Mouse (Mus musculus): ENCODE results near the gene Magi1. TPM values are rescaled to one million over a fixed set of nuclear protein-coding genes. Genes with fewer than 3 reads are reported as not detected.

Gene Magi1
- polyA plus RNA-seq, 1 experiment from 2014 or later = 22.9 TPM

DNA sequence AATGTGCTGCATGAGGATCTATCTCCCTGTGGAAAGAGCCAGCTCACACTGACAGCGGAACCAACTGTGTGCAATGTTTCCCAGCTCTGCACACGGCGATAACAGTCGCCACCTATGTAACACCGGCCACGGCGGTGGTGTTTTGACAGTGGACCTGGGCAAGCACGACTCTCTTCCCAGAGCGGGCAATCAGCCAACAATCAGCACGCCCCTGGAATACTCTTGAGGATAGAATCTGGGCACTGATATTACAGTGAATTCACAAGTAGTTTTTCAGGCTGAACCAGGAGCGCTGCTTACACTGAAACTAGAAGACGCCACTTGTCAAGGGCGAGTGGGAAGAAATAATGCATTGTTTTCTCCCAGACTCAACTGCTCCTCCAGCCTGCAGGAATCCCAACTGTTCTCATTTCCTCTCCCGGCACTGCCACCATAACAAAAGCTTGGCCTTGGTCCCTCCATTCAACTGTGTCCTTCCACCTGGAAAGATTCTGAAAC is 100.3 kb downstream of the Magi1 start:
- Histone ChIP-seq H3K9ac (ENCODE audit: low read length) (no peak overlapping the region), H3K4me1 (ENCODE audit: control insufficient read depth, insufficient read depth, low read length) (peaks cover 14% of the 10 kb centered on the region), H3K9me3 (replicated peaks; ENCODE audit: control insufficient read depth, low read length) (no peaks in the 10 kb centered on the region), H3K4me2 (ENCODE audit: low read length) (peak overlapping the region; percentile 14; the same call in 1 of the 2 replicates), H3K27ac (ENCODE audit: low read depth, low read length) (0 out of 2 replicates have a peak overlapping the region, but pooled peaks have one; percentile 9), H3K27me3 (replicated peaks; ENCODE audit: control insufficient read depth, insufficient read depth, low read length) (no peaks in the 10 kb centered on the region), H3K36me3 (ENCODE audit: control insufficient read depth, insufficient read depth, low read length) (no peaks in the 10 kb centered on the region), H3K4me3 (ENCODE audit: low read depth, low read length) (no peak overlapping the region)
- ATAC-seq (peak; percentile 34; the same call in 1 of the 2 replicates), DNase-seq (ENCODE audit: low spot score) (peak; percentile 47)
- 31% methylated on average over 14 of the region's 14 CpGs for WGBS

DNA sequence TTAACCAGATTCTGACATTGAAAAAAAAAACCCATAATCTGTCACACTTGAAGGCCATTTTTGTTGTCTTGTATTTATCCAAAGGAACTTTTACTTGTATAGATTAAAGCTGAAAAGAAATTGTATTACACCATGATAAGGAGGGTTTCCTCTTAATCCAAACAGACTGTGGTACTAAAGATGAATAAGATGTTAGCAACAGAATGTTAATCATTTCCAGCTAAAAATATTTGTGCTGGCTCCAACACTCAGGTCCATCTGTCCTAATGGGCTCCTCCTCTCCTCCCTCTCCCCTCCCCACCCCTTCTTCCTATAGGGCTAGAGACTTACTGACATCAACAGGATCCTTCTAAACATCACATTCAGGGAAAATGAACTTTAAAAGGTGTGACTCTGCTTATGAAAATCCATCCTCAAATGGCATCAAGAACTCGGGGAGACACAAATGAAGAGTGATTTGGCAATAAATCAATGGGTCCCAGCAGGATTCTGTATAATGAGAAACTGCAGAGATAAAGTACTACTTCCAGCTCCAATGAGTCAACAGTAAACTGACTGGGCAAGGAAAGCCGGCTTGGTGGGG is 102.0 kb downstream of the Magi1 start:
- H3K27ac ChIP-seq (ENCODE audit: low read depth, low read length) = no peak overlapping the region
- H3K4me3 ChIP-seq (ENCODE audit: low read depth, low read length) = no peak overlapping the region
- H3K9ac ChIP-seq (ENCODE audit: low read length) = no peak overlapping the region
- no peak for ATAC-seq
- H3K36me3 ChIP-seq (ENCODE audit: control insufficient read depth, insufficient read depth, low read length) = no peaks in the 10 kb centered on the region
- no peaks in the 10 kb centered on the region for H3K9me3 ChIP-seq (replicated peaks; ENCODE audit: control insufficient read depth, low read length)
- H3K4me1 ChIP-seq (ENCODE audit: control insufficient read depth, insufficient read depth, low read length) = peaks cover 14% of the 10 kb centered on the region
- 25% methylated on average over 2 of the region's 2 CpGs for WGBS
- no peak overlapping the region for H3K4me2 ChIP-seq (ENCODE audit: low read length)
- no peak for DNase-seq (ENCODE audit: low spot score)
- H3K27me3 ChIP-seq (replicated peaks; ENCODE audit: control insufficient read depth, insufficient read depth, low read length) = no peaks in the 10 kb centered on the region

DNA sequence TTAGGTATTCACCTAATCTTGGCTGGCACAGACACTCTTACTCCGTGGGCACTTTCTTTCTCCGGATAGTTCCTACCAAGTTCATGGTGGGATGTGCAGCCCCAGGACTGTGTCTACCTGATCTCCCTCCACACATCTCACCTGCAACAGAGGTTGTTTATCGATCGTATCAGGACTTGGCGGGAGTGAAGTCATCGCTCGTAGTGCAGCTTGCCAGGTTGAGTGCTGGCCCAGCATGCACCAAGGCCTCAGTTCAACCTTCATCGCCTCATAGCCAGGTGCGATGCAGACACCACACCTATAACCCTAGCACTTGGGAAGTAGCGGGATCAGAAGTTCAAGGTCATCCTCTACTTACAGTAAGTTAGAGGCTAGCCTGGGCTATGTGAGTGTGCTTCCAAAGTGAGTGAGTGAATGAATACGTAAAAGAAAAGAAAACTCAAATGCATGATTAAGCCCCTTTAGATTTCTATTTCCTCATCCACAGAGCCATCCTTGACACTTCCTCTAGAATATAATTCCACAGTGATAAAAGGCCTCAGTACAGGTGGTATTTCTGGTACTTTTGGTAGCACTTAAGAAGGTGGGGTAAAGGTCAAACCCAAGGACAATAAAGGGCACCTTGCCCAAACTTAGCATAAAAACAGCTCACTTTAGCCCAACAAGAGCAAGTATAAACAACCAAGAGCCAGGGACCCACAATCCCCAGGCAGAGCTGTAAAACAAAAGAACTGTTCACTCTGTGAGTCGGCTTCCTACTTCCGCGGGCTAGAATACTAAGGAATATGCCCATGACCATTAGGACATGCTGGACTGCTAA is 103.2 kb downstream of the Magi1 start:
- ATAC-seq = no peak
- Histone ChIP-seq H3K27me3 (replicated peaks; ENCODE audit: control insufficient read depth, insufficient read depth, low read length) (no peaks in the 10 kb centered on the region), H3K9me3 (replicated peaks; ENCODE audit: control insufficient read depth, low read length) (no peaks in the 10 kb centered on the region), H3K9ac (ENCODE audit: low read length) (no peak overlapping the region), H3K4me1 (ENCODE audit: control insufficient read depth, insufficient read depth, low read length) (peaks cover 14% of the 10 kb centered on the region), H3K27ac (ENCODE audit: low read depth, low read length) (no peak overlapping the region), H3K36me3 (ENCODE audit: control insufficient read depth, insufficient read depth, low read length) (no peaks in the 10 kb centered on the region), H3K4me3 (ENCODE audit: low read depth, low read length) (no peak overlapping the region), H3K4me2 (ENCODE audit: low read length) (no peak overlapping the region)
- WGBS = 91% methylated on average over 14 of the region's 14 CpGs
- no peak for DNase-seq (ENCODE audit: low spot score)

DNA sequence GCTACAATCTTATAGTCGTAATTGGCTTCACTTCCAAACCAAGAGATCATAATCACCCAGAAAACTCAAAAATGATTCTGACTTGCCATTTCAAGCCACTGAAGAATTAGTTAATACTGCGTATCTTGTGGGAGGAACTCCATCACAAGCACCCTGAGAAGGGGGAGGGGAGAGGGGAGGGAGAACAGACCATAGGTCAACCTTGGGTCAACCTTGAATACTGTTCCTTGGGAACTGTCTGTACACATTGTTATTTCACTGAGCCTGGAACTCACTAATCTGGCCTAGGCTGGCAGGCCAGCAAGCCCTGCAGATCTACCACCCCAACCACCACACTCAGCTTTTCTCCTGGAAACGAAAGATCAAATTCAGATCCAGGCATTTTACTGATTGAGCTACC is 106.2 kb downstream of the Magi1 start:
- Histone ChIP-seq H3K4me2 (ENCODE audit: low read length) (no peak overlapping the region), H3K9me3 (replicated peaks; ENCODE audit: control insufficient read depth, low read length) (no peaks in the 10 kb centered on the region), H3K27me3 (replicated peaks; ENCODE audit: control insufficient read depth, insufficient read depth, low read length) (no peaks in the 10 kb centered on the region), H3K36me3 (ENCODE audit: control insufficient read depth, insufficient read depth, low read length) (no peaks in the 10 kb centered on the region), H3K27ac (ENCODE audit: low read depth, low read length) (no peak overlapping the region), H3K4me3 (ENCODE audit: low read depth, low read length) (no peak overlapping the region), H3K4me1 (ENCODE audit: control insufficient read depth, insufficient read depth, low read length) (peaks cover 4% of the 10 kb centered on the region; the same call in 1 of the 2 replicates), H3K9ac (ENCODE audit: low read length) (no peak overlapping the region)
- WGBS = 63% methylated on average over 3 of the region's 3 CpGs
- DNase-seq (ENCODE audit: low spot score) (no peak), ATAC-seq (no peak)

- WGBS = 7% methylated on average over 4 of the region's 4 CpGs
- H3K27me3 ChIP-seq (replicated peaks; ENCODE audit: control insufficient read depth, insufficient read depth, low read length) = no peaks in the 10 kb centered on the region
- H3K27ac ChIP-seq (ENCODE audit: low read depth, low read length) = no peak overlapping the region
- no peaks in the 10 kb centered on the region for H3K9me3 ChIP-seq (replicated peaks; ENCODE audit: control insufficient read depth, low read length)
- no peak for DNase-seq (ENCODE audit: low spot score)
- no peaks in the 10 kb centered on the region; the same call in 1 of the 2 replicates for H3K4me1 ChIP-seq (ENCODE audit: control insufficient read depth, insufficient read depth, low read length)
- no peaks in the 10 kb centered on the region for H3K36me3 ChIP-seq (ENCODE audit: control insufficient read depth, insufficient read depth, low read length)
- no peak overlapping the region for H3K4me3 ChIP-seq (ENCODE audit: low read depth, low read length)
- ATAC-seq = no peak
- H3K9ac ChIP-seq (ENCODE audit: low read length) = no peak overlapping the region
- no peak overlapping the region for H3K4me2 ChIP-seq (ENCODE audit: low read length)
These were observed 107.0 kb downstream of the Magi1 start for GRCm38 (mm10) chr6:94176705-94177104.

DNA sequence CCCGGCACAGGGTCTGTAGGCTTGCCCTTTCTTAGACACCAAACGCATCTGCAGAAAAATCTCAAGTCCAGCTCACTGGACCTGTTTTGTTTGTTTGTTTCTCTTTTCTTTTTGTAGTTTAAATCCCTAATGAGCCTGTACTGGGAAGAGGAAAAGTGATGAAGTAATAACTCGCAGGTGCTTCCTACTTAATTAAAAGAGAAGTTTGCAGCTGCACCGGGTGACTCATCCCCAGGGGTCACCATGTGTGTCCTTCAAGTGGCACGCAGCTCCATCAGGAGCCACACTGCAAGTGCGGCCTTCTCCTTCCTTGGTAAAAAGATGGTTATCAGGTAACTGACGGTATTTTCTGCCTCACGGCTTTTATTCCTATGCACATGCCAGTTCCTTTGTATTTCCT is 112.5 kb downstream of the Magi1 start:
- H3K9me3 ChIP-seq (replicated peaks; ENCODE audit: control insufficient read depth, low read length) = no peaks in the 10 kb centered on the region
- no peak for DNase-seq (ENCODE audit: low spot score)
- ATAC-seq = no peak
- H3K9ac ChIP-seq (ENCODE audit: low read length) = no peak overlapping the region
- no peak overlapping the region for H3K4me3 ChIP-seq (ENCODE audit: low read depth, low read length)
- no peaks in the 10 kb centered on the region for H3K4me1 ChIP-seq (ENCODE audit: control insufficient read depth, insufficient read depth, low read length)
- H3K36me3 ChIP-seq (ENCODE audit: control insufficient read depth, insufficient read depth, low read length) = no peaks in the 10 kb centered on the region
- no peak overlapping the region for H3K4me2 ChIP-seq (ENCODE audit: low read length)
- no peaks in the 10 kb centered on the region for H3K27me3 ChIP-seq (replicated peaks; ENCODE audit: control insufficient read depth, insufficient read depth, low read length)
- H3K27ac ChIP-seq (ENCODE audit: low read depth, low read length) = no peak overlapping the region
- WGBS = 67% methylated on average over 8 of the region's 8 CpGs

DNA sequence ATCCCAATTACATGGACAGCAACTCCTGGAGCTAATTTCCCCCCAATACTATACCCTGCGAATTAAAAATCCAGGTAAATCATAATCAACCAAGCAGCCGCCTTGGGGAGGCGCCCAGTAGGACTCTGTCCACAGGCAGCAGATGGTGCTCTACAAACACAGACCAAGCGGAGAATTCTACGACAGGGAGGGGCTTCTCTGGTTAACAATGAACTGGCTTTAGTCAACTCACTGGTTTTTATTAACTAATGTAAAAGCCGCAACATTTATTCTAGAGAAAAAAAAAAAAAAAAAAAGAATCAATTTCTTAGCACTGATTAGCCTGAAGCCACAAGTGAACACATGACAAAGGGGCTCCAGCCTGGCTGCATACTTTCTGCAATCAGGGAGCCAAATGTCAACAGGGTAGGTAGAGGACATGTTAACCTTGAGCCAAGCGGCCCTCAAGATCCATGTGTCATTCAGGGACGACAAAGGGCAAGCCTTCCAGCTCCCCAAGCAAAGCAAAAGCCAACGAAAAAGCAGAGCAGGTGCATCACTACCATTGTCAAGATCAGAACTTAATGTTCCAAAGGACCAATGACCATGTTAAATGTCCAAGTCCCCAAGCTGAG is 114.0 kb downstream of the Magi1 start:
- Histone ChIP-seq H3K36me3 (ENCODE audit: control insufficient read depth, insufficient read depth, low read length) (no peaks in the 10 kb centered on the region), H3K27ac (ENCODE audit: low read depth, low read length) (no peak overlapping the region), H3K9ac (ENCODE audit: low read length) (no peak overlapping the region), H3K4me1 (ENCODE audit: control insufficient read depth, insufficient read depth, low read length) (no peaks in the 10 kb centered on the region), H3K4me3 (ENCODE audit: low read depth, low read length) (no peak overlapping the region), H3K9me3 (replicated peaks; ENCODE audit: control insufficient read depth, low read length) (no peaks in the 10 kb centered on the region), H3K27me3 (replicated peaks; ENCODE audit: control insufficient read depth, insufficient read depth, low read length) (no peaks in the 10 kb centered on the region), H3K4me2 (ENCODE audit: low read length) (no peak overlapping the region)
- 91% methylated on average over 9 of the region's 9 CpGs for WGBS
- ATAC-seq (no peak), DNase-seq (ENCODE audit: low spot score) (no peak)

GRCm38 (mm10) chr6:94165951-94166350 is 117.8 kb downstream of the Magi1 start:
- 91% methylated on average over 1 of the region's 1 CpGs for WGBS
- Histone ChIP-seq H3K27me3 (replicated peaks; ENCODE audit: control insufficient read depth, insufficient read depth, low read length) (no peaks in the 10 kb centered on the region), H3K4me1 (ENCODE audit: control insufficient read depth, insufficient read depth, low read length) (peaks cover 14% of the 10 kb centered on the region), H3K9ac (ENCODE audit: low read length) (no peak overlapping the region), H3K4me2 (ENCODE audit: low read length) (no peak overlapping the region), H3K4me3 (ENCODE audit: low read depth, low read length) (no peak overlapping the region), H3K36me3 (ENCODE audit: control insufficient read depth, insufficient read depth, low read length) (no peaks in the 10 kb centered on the region), H3K9me3 (replicated peaks; ENCODE audit: control insufficient read depth, low read length) (no peaks in the 10 kb centered on the region), H3K27ac (ENCODE audit: low read depth, low read length) (no peak overlapping the region)
- ATAC-seq (no peak), DNase-seq (ENCODE audit: low spot score) (no peak)
